8 mouse cellular contexts compared by ENCODE assay signal in the genomic region with DNA sequence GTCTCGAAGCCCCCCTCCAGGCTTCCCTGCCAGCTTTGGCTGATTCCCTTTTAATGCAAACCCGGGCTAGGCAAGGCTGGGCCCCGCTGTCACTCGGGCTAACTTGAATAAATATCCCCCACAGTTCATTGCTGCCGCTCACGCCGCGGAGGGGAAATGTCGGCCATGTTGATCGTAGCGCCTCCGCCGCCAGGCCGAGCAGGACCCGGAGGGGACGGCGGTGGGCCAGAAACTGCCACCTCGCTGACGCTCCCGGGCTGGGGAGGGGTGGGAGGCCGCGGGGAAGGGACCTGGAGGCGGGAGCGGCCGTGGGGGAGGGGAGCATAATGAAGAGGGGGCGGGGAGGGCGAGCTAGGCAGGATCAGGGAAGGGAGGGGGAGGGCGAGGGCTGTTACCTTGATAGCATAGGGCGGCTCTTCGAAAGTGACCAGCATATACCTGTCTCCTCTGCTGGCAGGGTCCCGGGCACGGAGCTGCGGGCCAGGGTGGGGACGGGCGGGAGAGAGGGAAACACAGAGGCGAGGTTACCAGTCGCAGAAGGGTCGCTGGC. TPM values are rescaled to one million over a fixed set of nuclear protein-coding genes. Genes with fewer than 3 reads are reported as not detected.
DNase-seq lines count a peak whose midpoint lies in the region; ATAC-seq lines count a peak whose summit lies in the region.

No protein-coding gene starts in this region.

- ATAC-seq in hindbrain, embryonic 14.5 days (ENCODE audit: low FRiP score) = peak; percentile 32

- peak overlapping the region; percentile 98 for H3K9ac ChIP-seq in hindbrain, embryonic 14.5 days

- peaks cover 9% of the 10 kb centered on the region for H3K36me3 ChIP-seq in hindbrain, embryonic 14.5 days (replicated peaks; ENCODE audit: control insufficient read depth, insufficient read depth)

- H3K4me3 ChIP-seq in hindbrain, embryonic 14.5 days (replicated peaks; ENCODE audit: low read length) = peak overlapping the region; percentile 97

- WGBS in hindbrain, embryonic 14.5 days = 0% methylated on average over 22 of the region's 38 CpGs

- no peaks in the 10 kb centered on the region for H3K9me3 ChIP-seq in hindbrain, embryonic 14.5 days (ENCODE audit: control insufficient read depth, low read length)

- DNase-seq in MN1 (ENCODE audit: low spot score) = peak; percentile 78
- DNase-seq in cerebellum, postnatal 10 days = peak; percentile 93 to 94
- DNase-seq in frontal cortex, postnatal 14 days (ENCODE audit: low spot score in 2 of 2) = peak; percentile 57 to 63
- peak; percentile 77 for DNase-seq in hindbrain, embryonic 14.5 days (ENCODE audit: low spot score)
- DNase-seq in layer of hippocampus, postnatal 36 days = peak; percentile 63 to 69
- DNase-seq in lung, postnatal 25 days (ENCODE audit: low spot score) = peak; percentile 67
- peak; percentile 45 for DNase-seq in retina, adult 2 months (ENCODE audit: low read depth, low spot score)
- DNase-seq in thymus, postnatal 25 days = peak; percentile 75

- H3K27me3 ChIP-seq in hindbrain, embryonic 14.5 days (ENCODE audit: control insufficient read depth, insufficient read depth, low read length) = no peaks in the 10 kb centered on the region

- peaks cover 21% of the 10 kb centered on the region for H3K4me1 ChIP-seq in hindbrain, embryonic 14.5 days (replicated peaks; ENCODE audit: control insufficient read depth, insufficient read depth, low read length)

- H3K4me2 ChIP-seq in hindbrain, embryonic 14.5 days (replicated peaks) = peak overlapping the region; percentile 88

- peak overlapping the region; percentile 99 for H3K27ac ChIP-seq in hindbrain, embryonic 14.5 days

RNA-seq across cellular contexts. Expression of a gene that starts 1.1 kb away (rescaled TPM):
- 21.8 and 24.7 TPM in 2 replicates for polyA plus RNA-seq in hindbrain, embryonic 14.5 days (2014; fragmentation: Nextera tagmentation; extraction: Ambion mirVana)
- 10 to 100 TPM; 45.9 to 53.7 TPM for total RNA-seq in layer of hippocampus, postnatal 36 days (2021)

Comparison
In these comparisons a context has a peak if more than half of its experiments do, and no peak if none do; other contexts are left out.
1. Peak in every context shown above with its lines: DNase-seq, ATAC-seq, H3K4me3 ChIP-seq and H3K27ac ChIP-seq.